Mouse (Mus musculus): ENCODE results near the gene Kcnk1. TPM values are rescaled to one million over a fixed set of nuclear protein-coding genes. Genes with fewer than 3 reads are reported as not detected.

Kcnk1 gene
- under 1 TPM in 1 of 2 experiments, not detected in 1; 0.24 TPM for total RNA-seq (2023)

DNA sequence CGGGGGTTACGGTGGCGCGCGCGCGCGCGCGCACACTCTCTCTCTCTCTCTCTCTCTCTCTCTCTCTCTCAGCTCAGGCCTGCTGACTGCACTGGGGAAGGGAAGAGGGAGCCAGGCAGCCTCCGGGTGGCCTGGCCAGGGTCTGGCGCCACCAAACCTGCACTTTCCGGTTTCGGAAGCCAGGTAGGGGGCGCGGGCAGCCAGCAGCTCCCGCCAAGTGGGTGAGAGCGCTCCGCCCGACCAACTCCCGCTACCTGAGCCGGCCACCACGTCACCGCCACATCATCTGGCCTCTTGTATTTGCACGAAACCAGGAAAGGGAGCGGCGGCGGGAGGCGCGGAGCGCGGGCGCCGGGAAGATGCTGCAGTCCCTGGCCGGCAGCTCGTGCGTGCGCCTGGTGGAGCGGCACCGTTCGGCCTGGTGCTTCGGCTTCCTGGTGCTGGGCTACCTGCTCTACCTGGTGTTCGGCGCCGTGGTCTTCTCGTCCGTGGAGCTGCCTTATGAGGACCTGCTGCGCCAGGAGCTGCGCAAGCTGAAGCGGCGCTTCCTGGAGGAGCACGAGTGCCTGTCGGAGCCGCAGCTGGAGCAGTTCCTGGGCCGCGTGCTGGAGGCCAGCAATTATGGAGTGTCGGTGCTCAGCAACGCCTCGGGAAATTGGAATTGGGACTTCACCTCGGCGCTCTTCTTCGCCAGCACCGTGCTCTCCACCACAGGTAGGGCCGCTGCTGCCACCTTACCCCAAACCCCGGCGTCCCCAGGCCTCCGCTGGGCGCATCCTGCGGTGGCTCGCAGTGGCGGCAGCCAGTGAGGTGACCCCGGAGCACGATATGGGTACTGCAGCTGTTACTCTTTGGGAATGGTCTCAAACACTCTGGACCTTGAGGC is at the start of gene Kcnk1:
TSS of gene Kcnk1 (plus strand) at position 70 of the 886 bp plus-strand sequence.

Other genes starting within 250 kb of the Kcnk1 start
- gene Pcnx2, start 96.9 kb upstream of the Kcnk1 start, total RNA-seq (2023), result not detected
- not detected for gene Map3k21, start 84.7 kb upstream of the Kcnk1 start, total RNA-seq (2023)

Measured in T-cell, adult 66 days (primary cell).